Mouse (Mus musculus) thymus, postnatal 0 days (tissue): Measurements from ENCODE around the gene Thada. TPM values are rescaled to one million over a fixed set of nuclear protein-coding genes. Genes with fewer than 3 reads are reported as not detected.
"Not testable (repeated sequence)": the region's sequence is repeated elsewhere in the genome, so short reads cannot be mapped to it uniquely, and the experiment has no call there.

Source experiments
- DNase-seq: peaks from one replicate; pipeline ENCODE4 v3.0.0-alpha.2; 2015; ENCODE audit warnings: low spot score
- polyA plus RNA-seq: library from polyadenylated mRNA; unstranded; fragments of >200 nt; fragmentation: Nextera tagmentation; extraction: Ambion mirVana; gene quantifications from 2 replicates; pipeline ENCODE4 v1.2.1, GENCODE M21; 2015

The Thada gene
- polyA plus RNA-seq, 1 experiment from 2014 or later = 12.3 TPM

GRCm38 (mm10) chr17:84226231-84226630, 239.8 kb downstream of the Thada start:
- no peak for DNase-seq

- DNase-seq = no peak
Measured at GRCm38 (mm10) chr17:84224217-84224887, 241.7 kb downstream of the Thada start.

- DNase-seq = not testable (repeated sequence)
Measured at GRCm38 (mm10) chr17:84218841-84219240, 247.2 kb downstream of the Thada start.

DNA sequence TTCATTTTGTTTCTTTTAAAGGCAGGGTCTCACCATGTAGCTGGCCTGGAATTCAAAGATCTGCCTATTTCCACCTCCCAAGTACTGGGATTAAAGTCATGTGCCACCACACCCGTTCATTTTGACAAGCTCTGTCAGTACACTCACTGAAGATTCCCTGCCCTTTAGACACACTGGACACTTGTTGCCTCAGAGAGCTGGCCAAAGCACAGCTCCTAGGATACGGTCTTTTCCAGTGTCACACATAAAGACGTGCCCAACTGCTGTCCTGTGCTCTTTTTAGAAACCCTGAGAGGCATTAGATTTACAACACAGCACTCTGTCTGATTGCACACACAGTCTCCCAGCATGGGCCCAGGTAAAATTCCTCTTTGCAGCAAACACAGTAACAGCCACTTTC, 248.3 kb downstream of the Thada start:
- DNase-seq = no peak

- DNase-seq = no peak
Measured at GRCm38 (mm10) chr17:84215264-84215960, 250.6 kb downstream of the Thada start.

DNA sequence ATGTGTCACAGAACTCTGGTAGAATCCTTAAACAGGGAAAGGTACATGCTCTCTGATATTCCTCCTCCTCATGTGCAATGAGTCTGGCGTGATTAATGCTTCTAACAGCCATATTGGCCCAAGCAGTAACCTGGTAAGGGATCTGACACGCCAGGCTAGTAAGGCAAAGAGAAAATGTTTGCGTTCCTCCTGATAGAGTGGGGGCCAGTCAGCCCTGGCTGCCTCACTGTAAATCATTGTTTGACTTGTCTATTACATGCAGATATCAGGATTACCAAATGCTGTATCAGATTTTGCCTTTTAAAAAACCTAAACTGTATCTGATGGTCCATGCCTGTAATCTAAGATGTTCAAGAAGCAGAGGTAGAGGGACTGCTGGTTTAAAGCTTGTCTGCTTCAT, 252.5 kb downstream of the Thada start:
- no peak for DNase-seq

DNA sequence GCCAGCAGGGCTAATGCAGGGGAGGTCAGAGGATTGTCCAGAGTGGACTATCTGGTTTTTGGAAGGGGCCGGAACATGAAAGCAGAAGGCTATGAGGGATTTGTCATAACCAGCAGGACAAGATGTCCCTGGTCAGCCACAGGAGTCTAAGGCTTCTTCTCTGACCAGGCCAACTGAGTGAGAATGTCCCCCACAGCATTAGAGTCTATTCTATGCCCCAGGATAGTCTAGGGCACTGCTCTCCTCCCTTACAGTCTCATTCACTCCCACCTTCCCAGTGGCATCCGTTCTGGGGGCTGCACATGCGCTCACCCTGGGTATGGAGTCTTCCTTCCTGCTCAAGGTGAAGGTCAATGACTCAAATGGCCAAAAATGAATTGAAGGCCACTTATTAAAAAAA, 258.4 kb downstream of the Thada start:
- DNase-seq = no peak

- DNase-seq = no peak
Measured at GRCm38 (mm10) chr17:84206239-84206638, 259.8 kb downstream of the Thada start.

- DNase-seq = no peak
Measured at GRCm38 (mm10) chr17:84204962-84205361, 261.0 kb downstream of the Thada start.

DNA sequence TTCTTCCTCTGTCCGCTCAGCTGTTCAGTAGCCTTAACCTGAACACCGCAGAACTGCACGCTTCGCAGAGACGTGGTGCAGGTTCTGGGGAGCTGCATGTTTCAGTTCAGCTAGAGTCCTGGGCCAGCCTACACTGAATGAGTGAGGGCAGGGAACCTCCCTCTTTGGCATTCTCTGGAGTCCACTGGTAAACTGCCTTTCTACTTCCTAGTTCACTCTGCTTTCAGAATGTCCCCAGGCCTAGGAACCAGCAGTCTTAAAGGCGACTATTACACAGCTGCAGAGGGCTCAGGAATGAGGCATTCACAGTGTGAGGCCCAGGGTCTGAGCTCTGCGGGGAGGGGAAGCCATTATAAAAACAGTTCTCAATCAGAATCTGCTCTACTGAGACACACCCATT, 262.7 kb downstream of the Thada start:
- DNase-seq = no peak

DNA sequence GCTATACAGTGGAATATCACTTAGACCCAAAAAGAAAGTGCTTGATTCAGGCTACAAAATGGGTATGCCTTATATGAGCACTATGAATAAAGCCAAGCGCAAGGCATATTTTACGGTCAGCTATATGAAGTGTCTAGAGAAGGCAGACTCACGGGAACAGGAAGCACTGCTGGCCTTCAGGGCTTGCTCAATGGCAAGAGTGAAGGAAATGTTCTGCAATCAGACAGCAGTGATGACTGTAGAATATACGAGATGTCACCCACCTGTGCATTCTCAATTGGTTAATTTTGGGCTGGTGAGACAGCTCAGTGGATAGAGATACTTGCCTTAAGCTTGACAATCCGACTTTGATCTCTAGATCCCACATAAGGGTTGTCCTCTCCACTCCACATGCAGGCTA, 264.8 kb downstream of the Thada start:
- DNase-seq = no peak

GRCm38 (mm10) chr17:84197912-84198344, 268.1 kb downstream of the Thada start:
- DNase-seq = no peak

DNA sequence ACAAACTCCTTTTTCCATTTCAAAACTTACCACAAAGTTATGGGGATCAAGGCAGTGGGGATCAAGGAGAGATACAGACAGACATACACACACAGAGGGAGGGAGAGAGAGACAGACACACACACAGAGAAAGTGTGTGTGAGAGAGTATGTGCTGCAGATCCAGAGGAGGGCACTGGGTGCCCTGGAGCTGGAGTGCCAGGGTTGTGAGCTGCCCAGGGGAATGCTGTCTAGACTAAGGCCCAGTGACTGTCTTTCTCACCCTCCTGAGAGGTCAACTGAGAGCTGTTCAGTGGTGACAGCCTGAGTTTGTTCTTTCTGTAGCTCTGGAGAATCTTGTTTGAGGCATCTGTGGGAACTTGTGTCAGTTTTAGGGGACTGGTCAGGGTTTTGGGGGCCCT, 269.7 kb downstream of the Thada start:
- no peak for DNase-seq

DNA sequence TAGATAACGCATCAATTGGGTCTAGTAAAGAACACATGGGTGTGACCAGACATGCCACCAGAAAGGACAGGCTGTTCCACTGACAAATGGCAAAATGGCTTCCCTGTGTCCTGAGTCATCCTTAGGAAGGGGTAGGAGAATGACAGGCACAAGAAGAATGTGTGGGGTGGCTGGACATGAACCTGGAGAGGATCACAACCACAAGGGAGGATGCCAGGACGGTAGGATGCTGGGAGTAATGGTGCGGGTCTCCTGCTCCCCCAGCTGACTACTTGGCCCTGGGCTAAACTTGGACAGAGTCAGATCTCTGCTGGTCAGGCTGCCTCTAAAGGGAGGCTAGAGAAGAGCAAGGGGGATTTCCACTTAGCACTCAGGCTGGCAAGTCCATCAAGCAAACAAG, 270.2 kb downstream of the Thada start:
- DNase-seq = no peak

DNA sequence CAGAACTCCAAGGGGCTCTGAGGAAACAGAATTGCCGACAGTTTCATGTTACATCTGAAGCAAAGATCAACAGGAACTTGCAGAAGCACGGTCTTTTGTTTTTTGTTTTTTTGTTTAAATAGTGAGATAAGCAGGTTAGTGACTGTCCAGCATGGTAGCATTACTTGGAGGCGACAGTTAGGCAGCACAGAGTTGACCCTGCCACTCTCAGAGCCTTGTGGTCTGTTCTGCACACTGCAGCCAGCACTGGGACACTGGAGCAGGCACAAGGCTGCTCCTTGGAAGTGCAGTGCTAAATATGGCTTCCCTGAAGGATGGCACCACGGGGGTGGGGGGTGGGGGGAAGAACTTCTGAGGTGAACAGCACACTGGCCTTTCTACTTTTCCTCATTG, 271.0 kb downstream of the Thada start:
- DNase-seq = no peak

DNA sequence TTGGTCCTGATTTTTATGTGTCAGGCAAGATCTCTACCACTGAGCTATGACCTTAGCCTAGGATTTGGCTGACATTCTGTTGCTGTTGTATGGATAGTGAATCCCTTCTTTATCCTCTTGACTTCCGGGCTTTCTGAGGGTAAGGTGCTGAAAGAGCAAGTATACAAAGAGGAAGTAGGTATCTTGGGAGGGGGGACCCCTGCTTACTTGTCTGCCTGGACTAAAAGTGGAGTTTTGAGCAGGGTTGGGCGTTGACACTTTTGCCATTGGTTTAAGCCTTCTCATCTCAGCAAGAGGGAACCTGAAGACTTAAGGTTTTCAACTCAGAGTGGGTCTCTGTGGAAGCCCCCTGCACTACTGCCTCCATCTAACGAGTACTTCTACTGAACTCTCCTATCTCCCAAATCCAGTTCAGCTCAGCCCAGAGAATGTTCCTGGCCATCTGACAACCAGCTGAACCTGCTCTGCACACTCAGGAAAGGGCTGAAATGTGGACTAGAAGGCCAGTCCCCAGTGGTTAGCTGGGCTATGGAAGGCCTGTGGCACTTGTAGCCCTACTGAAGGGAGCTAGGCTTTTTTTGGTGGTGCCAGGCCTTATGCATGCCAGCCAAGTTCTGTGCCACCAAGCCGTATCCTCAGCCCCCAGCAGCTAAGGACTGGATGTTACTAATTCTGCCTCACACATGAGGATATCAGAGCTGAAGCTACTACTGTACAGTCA, 271.6 kb downstream of the Thada start:
- peak; percentile 45 for DNase-seq

GRCm38 (mm10) chr17:84193411-84193810, 272.6 kb downstream of the Thada start:
- no peak for DNase-seq

DNA sequence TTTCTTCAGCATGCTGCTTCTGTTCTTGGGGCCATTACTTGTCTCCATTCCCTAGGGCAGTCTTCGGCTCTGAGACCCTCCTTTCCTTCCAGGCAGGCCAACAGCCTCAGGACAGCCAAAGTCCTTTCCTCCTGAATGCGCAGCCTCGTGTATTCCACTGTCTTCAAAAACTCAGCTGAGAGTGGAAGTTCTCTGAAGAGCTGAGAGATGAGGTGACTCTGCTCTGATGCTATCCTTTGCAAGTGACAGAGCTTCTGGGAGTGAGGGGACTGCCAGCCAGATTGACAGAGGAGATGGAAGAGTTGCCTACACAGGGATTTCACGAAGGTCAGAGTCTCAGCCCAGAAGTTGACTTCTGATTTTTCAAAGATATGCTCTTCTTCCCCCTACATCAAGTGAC, 274.1 kb downstream of the Thada start:
- no peak for DNase-seq

DNA sequence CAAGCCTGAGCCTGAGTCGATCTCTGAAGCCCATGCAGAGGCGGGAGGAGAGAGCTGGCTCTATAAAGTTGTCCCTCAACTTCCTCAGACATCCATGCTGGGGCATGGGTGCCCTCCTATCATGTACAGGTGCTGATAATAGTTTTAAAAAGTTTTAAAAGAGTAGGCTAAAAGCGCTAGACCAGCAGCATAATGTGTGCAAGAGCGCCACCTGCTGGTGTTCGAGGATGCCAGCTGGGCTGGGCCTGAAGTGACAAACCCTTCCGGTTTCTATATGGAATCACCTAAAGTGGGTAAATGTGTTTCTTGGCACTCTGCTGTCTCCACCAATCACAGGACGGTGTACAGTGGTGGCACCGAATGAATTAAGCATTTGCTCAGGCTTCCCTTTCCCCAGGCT, 275.1 kb downstream of the Thada start:
- peak; percentile 90 for DNase-seq

GRCm38 (mm10) chr17:84189127-84189854, 276.7 kb downstream of the Thada start:
- DNase-seq = peak; percentile 10

DNA sequence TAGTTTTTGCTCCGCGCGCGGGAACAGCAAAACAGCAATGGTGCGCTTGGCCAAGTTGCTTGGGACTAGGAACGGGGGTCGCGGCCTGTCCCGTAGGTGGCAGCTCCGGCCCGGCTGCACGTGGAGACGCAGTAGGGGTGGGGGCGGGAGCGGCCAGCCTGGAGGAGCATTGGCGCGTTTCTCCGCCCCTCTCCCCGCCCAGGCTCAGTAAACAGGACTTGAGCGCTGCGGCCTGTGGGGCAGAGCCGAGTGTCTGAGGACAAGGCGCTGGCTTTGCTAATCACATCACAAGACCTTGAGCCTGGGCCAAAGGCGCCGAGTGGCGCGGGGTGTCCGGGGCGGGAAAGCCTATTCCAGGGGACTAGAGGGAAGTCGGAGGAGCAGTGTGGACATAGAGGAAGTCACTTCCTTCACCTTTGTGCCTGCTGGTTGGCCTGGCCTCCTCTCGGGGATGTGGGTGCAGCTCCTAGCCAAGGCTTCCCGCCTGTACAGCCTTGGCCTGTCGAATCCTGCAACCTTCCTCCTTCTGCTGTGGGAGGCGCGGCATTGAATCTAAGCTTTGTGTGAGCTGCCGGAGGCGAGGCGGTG, 277.5 kb downstream of the Thada start:
- peak; percentile 70 for DNase-seq
